Mouse (Mus musculus) MEL (cell line): ENCODE data around the gene Ccz1.

ENCODE experiments used
- CHD2 ChIP-seq: IDR thresholded peaks from 2 replicates; pipeline ENCODE4 v1.6.1; 2011; ENCODE audit warnings: low read length, improper control_type of control experiment
- CTCF ChIP-seq, 3 experiments: IDR thresholded peaks in 2 of 3; conservative IDR thresholded peaks in 1 of 3; 2 replicates each; pipeline ENCODE4 v1.5.1; 2011 to 2012; ENCODE audit warnings: low read length in 3 of 3, low read depth in 2 of 3, mild to moderate bottlenecking in 2 of 3, improper control_type of control experiment in 1 of 3, inconsistent platforms in 1 of 3, mixed read lengths in 1 of 3, moderate library complexity in 1 of 3; ENCODE audit not compliant: control insufficient read depth in 1 of 3, insufficient read depth in 1 of 3, poor library complexity in 1 of 3, severe bottlenecking in 1 of 3
- ELF1 ChIP-seq: IDR thresholded peaks from 2 replicates; pipeline ENCODE4 v1.6.1; 2014; ENCODE audit warnings: low read depth, mild to moderate bottlenecking, inconsistent platforms, low read length, improper control_type of control experiment, moderate library complexity
- EP300 ChIP-seq, 2 experiments: IDR thresholded peaks; 2 replicates each; pipeline ENCODE4 v1.6.1; 2011; ENCODE audit warnings: improper control_type of control experiment in 2 of 2, low read length in 2 of 2, low read depth in 1 of 2, mild to moderate bottlenecking in 1 of 2
- GATA1 ChIP-seq: IDR thresholded peaks from 2 replicates; pipeline ENCODE4 v1.6.1; 2011; ENCODE audit warnings: low read depth, low read length, improper control_type of control experiment
- MAX ChIP-seq: IDR thresholded peaks from 2 replicates; pipeline ENCODE4 v1.6.1; 2011; ENCODE audit warnings: low read length, improper control_type of control experiment
- MAZ ChIP-seq: IDR thresholded peaks from 2 replicates; pipeline ENCODE4 v1.6.1; 2012; ENCODE audit warnings: low read depth, mild to moderate bottlenecking, inconsistent platforms, low read length, improper control_type of control experiment
- MEF2A ChIP-seq: IDR thresholded peaks from 2 replicates; pipeline ENCODE4 v1.6.1; 2014; ENCODE audit warnings: low read depth, mild to moderate bottlenecking, inconsistent platforms, low read length, improper control_type of control experiment; ENCODE audit not compliant: poor library complexity, insufficient replicate concordance, severe bottlenecking; ENCODE audit errors: extremely low read depth
- POLR2A ChIP-seq, 2 experiments: IDR thresholded peaks; 2 replicates each; pipeline ENCODE4 v1.6.1; 2011 to 2012; ENCODE audit warnings: low read length in 2 of 2, mild to moderate bottlenecking in 2 of 2, control low read depth in 1 of 2, improper control_type of control experiment in 1 of 2, low read depth in 1 of 2, moderate library complexity in 1 of 2; ENCODE audit not compliant: control insufficient read depth in 1 of 2, insufficient read depth in 1 of 2, poor library complexity in 1 of 2
- POLR2AphosphoS2 ChIP-seq: IDR thresholded peaks from 2 replicates; pipeline ENCODE4 v1.6.1; 2011; ENCODE audit warnings: low read length, improper control_type of control experiment
- TBP ChIP-seq: IDR thresholded peaks from 2 replicates; pipeline ENCODE4 v1.8.0; 2011; ENCODE audit warnings: low read depth, low read length, improper control_type of control experiment
- TCF12 ChIP-seq: IDR thresholded peaks from 2 replicates; pipeline ENCODE4 v1.6.1; 2014; ENCODE audit warnings: low read depth, mild to moderate bottlenecking, inconsistent platforms, low read length, improper control_type of control experiment, moderate library complexity
- USF1 ChIP-seq: IDR thresholded peaks from 2 replicates; pipeline ENCODE4 v1.6.1; 2014; ENCODE audit warnings: low read depth, mild to moderate bottlenecking, inconsistent platforms, low read length, improper control_type of control experiment, moderate library complexity
- ZC3H11A ChIP-seq: IDR thresholded peaks from 2 replicates; pipeline ENCODE4 v1.6.1; 2012; ENCODE audit warnings: low read depth, mild to moderate bottlenecking, inconsistent platforms, low read length, improper control_type of control experiment

- TF ChIP-seq MAX (no peak), TBP (no peak), POLR2AphosphoS2 (no peak), POLR2A (IDR thresholded peaks at IDR 0.05; ENCODE audit: control insufficient read depth in 1 of 2, insufficient read depth in 1 of 2, low read depth in 1 of 2, low read length in 2 of 2, poor library complexity in 1 of 2) (no peak), CTCF (IDR thresholded peaks at IDR 0.05 in 2 of 3, conservative IDR thresholded peaks at IDR 0.05 in 1 of 3; ENCODE audit: control insufficient read depth in 1 of 3, insufficient read depth in 1 of 3, low read depth in 2 of 3, low read length in 3 of 3, poor library complexity in 1 of 3, severe bottlenecking in 1 of 3) (no peak), CHD2 (no peak), ZC3H11A (no peak), USF1 (no peak), MAZ (no peak), GATA1 (no peak), ELF1 (no peak), EP300 (IDR thresholded peaks at IDR 0.05; ENCODE audit: low read depth in 1 of 2, low read length in 2 of 2) (no peak), MEF2A (no peak), TCF12 (no peak)
These were observed 22.3 kb upstream of the Ccz1 start for GRCm38 (mm10) chr5:144036952-144037351.
